Comparison of ENCODE assay signal across 23 mouse cellular contexts in genomic region chr1:151660251-151660650, GRCm38 (mm10).
"Had no signal": no experiment of that assay in that cellular context is flagged by ENCODE, and none has a peak within 500 bp of the region (broad histone marks: within the 10 kb centered on the region; RNA-seq: fewer than 3 reads in every experiment).

No protein-coding gene starts in this region.

- H3K36me3 ChIP-seq: limb, embryonic 10.5 days; limb, embryonic 13.5 days; liver, embryonic 12.5 days; liver, embryonic 15.5 days; lung, embryonic 15.5 days; midbrain, embryonic 15.5 days; neural tube, embryonic 12.5 days; neural tube, embryonic 15.5 days had no signal

- H3K4me1 ChIP-seq: limb, embryonic 10.5 days; limb, embryonic 13.5 days; neural tube, embryonic 12.5 days; neural tube, embryonic 15.5 days had no signal

- H3K9me3 ChIP-seq: limb, embryonic 10.5 days; limb, embryonic 13.5 days; liver, embryonic 12.5 days; liver, embryonic 15.5 days; lung, embryonic 15.5 days; midbrain, embryonic 15.5 days; neural tube, embryonic 12.5 days; neural tube, embryonic 15.5 days had no signal

- H3K27ac ChIP-seq: kidney, postnatal 0 days; layer of hippocampus, adult 2 months; limb, embryonic 10.5 days; limb, embryonic 13.5 days; liver, embryonic 12.5 days; liver, embryonic 15.5 days; lung, embryonic 15.5 days; midbrain, embryonic 15.5 days; neural tube, embryonic 12.5 days; neural tube, embryonic 15.5 days had no signal

- H3K9ac ChIP-seq: limb, embryonic 13.5 days; liver, embryonic 12.5 days; liver, embryonic 15.5 days; lung, embryonic 15.5 days; midbrain, embryonic 15.5 days; neural tube, embryonic 12.5 days; neural tube, embryonic 15.5 days had no signal

- DNase-seq: kidney, adult 2 months; kidney, postnatal 25 days; layer of hippocampus, adult 9-11 months; liver; lung, adult 18-20 months; lung, postnatal 10 days; lung, postnatal 36 days; right cerebral cortex, adult 18-20 months; right cerebral cortex, postnatal 14 days; right cerebral cortex, postnatal 4 days; thymus, adult 18-20 months; thymus, postnatal 36 days had no signal

- H3K4me3 ChIP-seq: layer of hippocampus, adult 2 months; limb, embryonic 10.5 days; limb, embryonic 13.5 days; liver, embryonic 12.5 days; liver, embryonic 15.5 days; lung, embryonic 15.5 days; midbrain, embryonic 15.5 days; neural tube, embryonic 12.5 days; neural tube, embryonic 15.5 days had no signal

- ATAC-seq: liver, embryonic 12.5 days; midbrain, embryonic 15.5 days had no signal

- H3K4me2 ChIP-seq: limb, embryonic 13.5 days; liver, embryonic 12.5 days; liver, embryonic 15.5 days; lung, embryonic 15.5 days; midbrain, embryonic 11.5 days; midbrain, embryonic 15.5 days; neural tube, embryonic 12.5 days; neural tube, embryonic 15.5 days had no signal

- H3K27me3 ChIP-seq: limb, embryonic 13.5 days; liver, embryonic 12.5 days; liver, embryonic 15.5 days; lung, embryonic 15.5 days; midbrain, embryonic 15.5 days; neural tube, embryonic 12.5 days; neural tube, embryonic 15.5 days had no signal
